Mouse (Mus musculus) left cerebral cortex, postnatal 36 days (tissue): Measurements from ENCODE around the gene Atp5e. TPM values are rescaled to one million over a fixed set of nuclear protein-coding genes. Genes with fewer than 3 reads are reported as not detected.

Experiments
- DNase-seq, 2 experiments: peaks; one replicate each; pipeline ENCODE4 v3.0.0; 2021 to 2022; ENCODE audit warnings: low spot score in 2 of 2, mixed read lengths in 1 of 2
- intact Hi-C: fragments of 180-260 bp; cut with DNase I; formaldehyde crosslinking; loops from one replicate; pipeline ENCODE4 v1.15.1; 2025
- total RNA-seq, 2 experiments: library from RNA; stranded (reverse); gene quantifications; 2 replicates each; pipeline ENCODE4 v1.2.3; 2021

Atp5e gene
- total RNA-seq, 2 experiments from 2014 or later, result 278 to 343 TPM

DNA sequence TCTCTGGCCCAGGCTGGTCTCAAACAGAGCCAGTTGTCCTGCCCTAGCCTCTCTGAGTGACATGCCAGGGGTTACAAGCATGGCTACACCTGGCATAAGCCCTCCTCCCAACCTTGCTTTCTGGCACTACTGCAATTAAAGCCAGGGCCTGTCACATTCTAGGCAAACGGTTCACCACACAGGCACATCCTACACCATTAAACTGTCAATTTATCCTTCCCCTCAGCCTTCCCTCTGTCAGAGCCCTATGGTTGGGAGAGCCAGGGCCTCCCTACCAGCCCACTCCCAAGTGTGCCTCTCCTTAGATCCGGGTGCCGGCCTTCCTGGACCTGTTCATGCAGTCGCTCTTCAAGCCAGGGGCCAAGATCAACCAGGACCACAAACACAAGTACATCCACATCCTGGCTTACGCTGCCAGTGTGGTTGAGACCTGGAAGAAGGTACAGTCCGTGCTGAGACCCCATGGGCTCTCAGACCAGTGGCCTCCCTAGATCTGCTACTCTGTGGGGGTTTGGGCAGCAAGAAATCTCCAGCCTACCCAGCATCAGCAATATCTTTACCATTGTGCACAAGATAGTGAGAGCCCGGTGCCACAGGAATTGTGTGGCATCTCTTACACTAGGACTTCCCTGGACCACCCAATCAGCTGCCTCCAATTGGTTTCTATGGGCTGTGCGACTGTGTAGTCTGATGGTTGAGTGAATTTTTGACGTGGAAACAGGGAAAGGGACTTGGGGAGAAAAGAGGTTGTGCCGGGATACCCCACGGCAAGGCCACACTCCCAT is 39.4 kb downstream of the Atp5e start:
- no peak for DNase-seq
- intact Hi-C loops, result no loop called here

DNA sequence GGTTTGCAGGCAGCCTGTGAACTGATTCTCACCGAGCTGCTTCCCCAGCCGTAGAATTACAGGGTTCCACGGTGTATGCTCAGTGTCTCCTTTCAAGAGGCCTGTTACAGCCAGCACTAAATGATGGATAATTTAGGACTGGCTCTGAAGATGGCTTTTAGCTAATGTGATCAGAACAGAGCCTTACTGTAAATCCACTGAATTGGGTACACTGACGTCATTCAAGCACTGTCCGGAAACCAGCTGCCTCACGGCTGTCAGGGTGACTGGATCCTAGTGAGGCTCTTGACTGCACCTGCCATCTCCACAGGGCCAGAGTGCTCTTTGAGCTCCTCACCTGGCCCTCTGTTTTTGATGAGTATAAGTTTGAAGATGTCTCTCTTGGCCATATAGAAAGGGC is 42.8 kb downstream of the Atp5e start:
- intact Hi-C loops, result no loop called here
- DNase-seq, result no peak

DNA sequence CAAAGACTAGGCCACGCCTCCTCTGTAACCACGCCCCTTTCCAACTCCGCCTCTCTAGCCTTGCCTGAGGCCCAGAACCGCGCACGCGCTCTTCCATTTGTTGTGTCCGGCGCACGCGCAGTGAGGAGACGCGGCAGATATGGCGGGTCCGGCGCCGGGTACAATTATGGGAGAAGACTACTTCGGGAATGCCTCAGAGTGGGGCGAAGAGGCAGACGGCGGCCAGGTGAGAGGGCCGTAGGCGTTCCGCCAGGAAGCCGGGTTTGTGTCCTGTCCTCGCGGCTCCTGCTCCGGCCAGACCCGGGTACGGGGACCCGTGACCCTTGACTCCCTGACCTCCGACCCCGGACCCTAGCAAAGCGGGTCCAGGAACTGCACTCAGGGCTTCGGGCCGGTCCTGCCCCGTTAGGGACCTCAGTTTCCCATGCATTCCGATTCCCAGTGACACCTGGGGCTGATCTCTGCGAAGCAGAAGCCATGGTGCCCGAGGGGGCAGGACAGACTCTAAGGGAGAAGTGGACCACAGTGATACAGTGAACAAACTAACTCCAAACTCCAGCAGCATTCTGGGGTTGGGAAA is 48.1 kb downstream of the Atp5e start, which contains the start of gene Nelfcd:
Gene Nelfcd (plus strand): TSS at position 74 of the 580 bp plus-strand sequence.
- peak; percentile 89 to 90 for DNase-seq
- intact Hi-C loops, result no loop called here

- intact Hi-C loops, result no loop called here
- no peak for DNase-seq
Observed at GRCm38 (mm10) chr2:174415001-174415730, 48.7 kb downstream of the Atp5e start.

- intact Hi-C loops, result no loop called here
- no peak for DNase-seq
Observed at GRCm38 (mm10) chr2:174413127-174413526, 50.8 kb downstream of the Atp5e start.

Other genes with a start within 250 kb of the Atp5e start
- gene Gnas, start 179.8 kb downstream of the Atp5e start, total RNA-seq, result 1,000 to 10,000 TPM; 1,724 to 1,906 TPM
- 1 to 10 TPM; 3.0 TPM for gene Gm20721, start 117.4 kb downstream of the Atp5e start, total RNA-seq
- 10 to 100 TPM; 48.9 to 49.0 TPM for gene Nelfcd, start 48.3 kb downstream of the Atp5e start, total RNA-seq
- gene Ctsz, start 25.1 kb downstream of the Atp5e start, total RNA-seq, result 10 to 100 TPM; 29.9 to 35.9 TPM
- gene Tubb1, start 13.4 kb downstream of the Atp5e start, total RNA-seq, result under 1 TPM in 1 of 2 experiments, not detected in 1; 0.22 TPM
- 10 to 100 TPM; 48.0 to 50.3 TPM for gene Prelid3b, start 9.0 kb upstream of the Atp5e start, total RNA-seq
- gene Zfp831, start 179.4 kb upstream of the Atp5e start, total RNA-seq, result 10 to 100 TPM; 14.2 to 20.2 TPM